8 mouse cellular contexts compared by ENCODE assay signal in the genomic region with DNA sequence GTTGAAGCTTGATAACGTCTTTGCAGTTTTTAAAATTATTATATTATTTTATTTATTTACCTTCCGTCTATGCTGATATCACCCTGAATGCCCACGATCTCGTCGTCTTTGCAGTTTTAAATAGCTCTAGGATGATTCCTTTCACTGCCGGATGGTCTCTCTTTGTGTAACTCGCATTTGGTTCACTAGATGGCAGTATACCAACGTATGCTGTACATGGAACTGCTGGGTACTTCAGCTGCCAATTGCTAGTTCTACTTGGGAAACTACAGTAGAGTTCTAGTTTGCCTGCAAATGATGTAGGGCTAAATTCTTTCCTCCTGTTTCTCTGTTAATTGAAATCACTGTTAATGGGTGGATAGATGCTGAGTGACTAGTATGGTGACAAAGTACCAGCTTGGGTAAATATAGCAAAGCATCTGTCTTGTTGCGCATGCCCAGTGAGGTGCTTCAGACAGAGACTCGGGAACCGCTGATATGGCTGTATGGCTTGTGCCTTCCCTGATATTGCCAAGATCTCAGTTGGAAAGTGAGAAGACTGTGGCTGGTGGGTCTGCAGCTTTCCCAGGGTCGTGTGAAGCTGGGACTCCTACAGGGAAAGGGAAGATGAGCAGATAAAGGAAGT. TPM values are rescaled to one million over a fixed set of nuclear protein-coding genes. Genes with fewer than 3 reads are reported as not detected.
A peak's percentile ranks its signal among the peaks of the same experiment; 100 is the strongest.
DNase-seq lines count a peak whose midpoint lies in the region; ATAC-seq and TF ChIP-seq lines count a peak whose summit lies in the region.

No protein-coding gene starts in this region.

- no peak overlapping the region for H3K4me2 ChIP-seq in stomach, embryonic 16.5 days (ENCODE audit: low read depth, low read length)

- H3K27ac ChIP-seq in cortical plate, adult 2 months (ENCODE audit: insufficient read depth, low read length), result no peak overlapping the region
- H3K27ac ChIP-seq in layer of hippocampus, adult 2 months, result no peak overlapping the region
- H3K27ac ChIP-seq in stomach, embryonic 16.5 days (ENCODE audit: low read length), result no peak overlapping the region

- peak; percentile 87 for TF ChIP-seq CTCF in cortical plate, adult 2 months (IDR thresholded peaks at IDR 0.05; ENCODE audit: extremely low read depth, insufficient read depth, low read length)
- TF ChIP-seq CTCF in layer of hippocampus, adult 2 months (conservative IDR thresholded peaks at IDR 0.05), result peak; percentile 91

- ATAC-seq in cerebellum, adult (ENCODE audit: insufficient number of reproducible peaks, low FRiP score, low TSS enrichment), result peak; percentile 52; the same call in 1 of the 2 replicates
- peak; percentile 56; the same call in 1 of the 2 replicates for ATAC-seq in stomach, embryonic 16.5 days (ENCODE audit: insufficient read depth, low FRiP score)

- H3K4me3 ChIP-seq in cortical plate, adult 2 months (ENCODE audit: insufficient read depth, low read length), result no peak overlapping the region
- H3K4me3 ChIP-seq in layer of hippocampus, adult 2 months, result no peak overlapping the region
- H3K4me3 ChIP-seq in stomach, embryonic 16.5 days (replicated peaks; ENCODE audit: low read length), result no peak overlapping the region

- no peaks in the 10 kb centered on the region for H3K27me3 ChIP-seq in stomach, embryonic 16.5 days (ENCODE audit: control insufficient read depth, insufficient read depth, low read length)

- H3K4me1 ChIP-seq in cortical plate, adult 2 months (ENCODE audit: control insufficient read depth, insufficient read depth, low read length), result no peaks in the 10 kb centered on the region
- H3K4me1 ChIP-seq in stomach, embryonic 16.5 days (ENCODE audit: control insufficient read depth, insufficient read depth, low read length), result no peaks in the 10 kb centered on the region

- TF ChIP-seq POLR2A in cortical plate, adult 2 months (IDR thresholded peaks at IDR 0.05; ENCODE audit: extremely low read depth, insufficient read depth, low read length), result no peak

- DNase-seq in cerebellum, adult 11-12 months, result no peak
- DNase-seq in MEL-GATA-1-ER (ENCODE audit: extremely low read depth, low read depth), result peak; percentile 49
- DNase-seq in heart, adult 9 months (ENCODE audit: low spot score in 2 of 2), result peak; percentile 58 to 73
- peak; percentile 84 to 86 for DNase-seq in layer of hippocampus, adult 2 months (ENCODE audit: low spot score in 2 of 2)
- peak; percentile 82 for DNase-seq in lung, postnatal 14 days

- no peaks in the 10 kb centered on the region for H3K9me3 ChIP-seq in stomach, embryonic 16.5 days (replicated peaks; ENCODE audit: control insufficient read depth, low read length)

- no peak overlapping the region for H3K9ac ChIP-seq in stomach, embryonic 16.5 days (ENCODE audit: low read length)

- WGBS in stomach, embryonic 16.5 days, result 32% methylated on average over 12 of the region's 12 CpGs

- H3K36me3 ChIP-seq in stomach, embryonic 16.5 days (ENCODE audit: control insufficient read depth, insufficient read depth, low read length), result no peaks in the 10 kb centered on the region

RNA-seq across cellular contexts. Expression of a gene that starts 22.6 kb away (rescaled TPM):
- 30.2 and 32.8 TPM in 2 replicates for polyA plus RNA-seq in cortical plate, adult 2 months (2012; rRNA removed)
- total RNA-seq in layer of hippocampus, adult 2 months (2021), result 10 to 100 TPM; 27.6 to 30.5 TPM
- 85.4 and 93.8 TPM in 2 replicates for polyA plus RNA-seq in stomach, embryonic 16.5 days (2015; fragmentation: Nextera tagmentation; extraction: Ambion mirVana)

RNA-seq across cellular contexts. Expression of a gene that starts 49.2 kb away (rescaled TPM):
- polyA plus RNA-seq in cortical plate, adult 2 months (2012; rRNA removed), result not detected in 2 replicates
- not detected for total RNA-seq in layer of hippocampus, adult 2 months (2021)
- 0.32 TPM in 1 of 2 replicates, not detected in the other for polyA plus RNA-seq in stomach, embryonic 16.5 days (2015; fragmentation: Nextera tagmentation; extraction: Ambion mirVana)

RNA-seq across cellular contexts. Expression of a gene that starts 54.9 kb away (rescaled TPM):
- polyA plus RNA-seq in cortical plate, adult 2 months (2012; rRNA removed), result 0.58 and 0.93 TPM in 2 replicates
- total RNA-seq in layer of hippocampus, adult 2 months (2021), result 1 to 10 TPM; 1.9 to 2.6 TPM
- polyA plus RNA-seq in stomach, embryonic 16.5 days (2015; fragmentation: Nextera tagmentation; extraction: Ambion mirVana), result 0.30 and 0.50 TPM in 2 replicates
